Mouse (Mus musculus) adrenal gland, postnatal 14 days (tissue): ENCODE measurements at regions not wholly inside any gene's neighbourhood (a gene's known extent, or its start where the extent isn't known, plus 50 kb on each side); places are given as distances from the start of the nearest gene placed in this dataset.

ENCODE experiments used
- DNase-seq: peaks from one replicate; pipeline ENCODE4 v3.0.0; 2021; ENCODE audit warnings: mixed read lengths

- DNase-seq: no peak
Measured at GRCm38 (mm10) chr10:110534387-110534786, 78.4 kb upstream of the Nav3 start.

- DNase-seq: no peak
Measured at GRCm38 (mm10) chr10:110542712-110543111, 86.7 kb upstream of the Nav3 start.

GRCm38 (mm10) chr10:110548391-110548790 lies 92.4 kb upstream of the Nav3 start:
- no peak for DNase-seq

GRCm38 (mm10) chr10:110553954-110554353 lies 98.0 kb upstream of the Nav3 start:
- no peak for DNase-seq

- no peak for DNase-seq
Measured at GRCm38 (mm10) chr10:110556326-110556883, 100.4 kb upstream of the Nav3 start.

- DNase-seq: no peak
Measured at GRCm38 (mm10) chr10:110563057-110563456, 107.1 kb upstream of the Nav3 start.

GRCm38 (mm10) chr10:110563571-110563970 lies 107.6 kb upstream of the Nav3 start:
- DNase-seq: no peak

- DNase-seq: no peak
Measured at GRCm38 (mm10) chr10:110566260-110567050, 110.5 kb upstream of the Nav3 start.

GRCm38 (mm10) chr10:110570465-110570864 lies 114.5 kb upstream of the Nav3 start:
- DNase-seq: no peak

GRCm38 (mm10) chr10:110571179-110571578 lies 115.2 kb upstream of the Nav3 start:
- DNase-seq: no peak

GRCm38 (mm10) chr10:110573530-110573929 lies 117.5 kb upstream of the Nav3 start:
- peak; percentile 9 for DNase-seq

- DNase-seq: no peak
Measured at GRCm38 (mm10) chr10:110586029-110586428, 130.0 kb upstream of the Nav3 start.

GRCm38 (mm10) chr10:110586507-110586906 lies 130.5 kb upstream of the Nav3 start:
- no peak for DNase-seq

GRCm38 (mm10) chr10:110587529-110587928 lies 131.5 kb upstream of the Nav3 start:
- peak; percentile 3 for DNase-seq

- DNase-seq: peak; percentile 17
Measured at GRCm38 (mm10) chr10:110600352-110600853, 144.4 kb upstream of the Nav3 start.

GRCm38 (mm10) chr10:110610336-110610735 lies 134.9 kb upstream of the E2f7 start:
- no peak for DNase-seq

- no peak for DNase-seq
Measured at GRCm38 (mm10) chr10:110617004-110617403, 128.2 kb upstream of the E2f7 start.

GRCm38 (mm10) chr10:110619193-110619592 lies 126.0 kb upstream of the E2f7 start:
- no peak for DNase-seq

- DNase-seq: no peak
Measured at GRCm38 (mm10) chr10:110625644-110626043, 119.6 kb upstream of the E2f7 start.

GRCm38 (mm10) chr10:110640406-110640805 lies 104.8 kb upstream of the E2f7 start:
- DNase-seq: no peak

GRCm38 (mm10) chr10:110642065-110642690 lies 103.1 kb upstream of the E2f7 start:
- no peak for DNase-seq

- no peak for DNase-seq
Measured at GRCm38 (mm10) chr10:110647603-110648002, 97.6 kb upstream of the E2f7 start.

- DNase-seq: peak; percentile 43
Measured at GRCm38 (mm10) chr10:110650107-110650506, 95.1 kb upstream of the E2f7 start.
